Mouse (Mus musculus): ENCODE measurements around the gene Olfr972. TPM values are rescaled to one million over a fixed set of nuclear protein-coding genes. Genes with fewer than 3 reads are reported as not detected.

Gene Olfr972
- polyA plus RNA-seq, 1 experiment from 2014 or later: not detected

Other genes with a start within 250 kb of the Olfr972 start
- not detected in 2 replicates for gene Olfr960, start 245.0 kb upstream of the Olfr972 start, polyA plus RNA-seq (2014; fragmentation: Nextera tagmentation; extraction: Ambion mirVana)
- not detected in 2 replicates for gene Olfr961, start 221.3 kb upstream of the Olfr972 start, polyA plus RNA-seq (2014; fragmentation: Nextera tagmentation; extraction: Ambion mirVana)
- gene Olfr963, start 199.2 kb upstream of the Olfr972 start, polyA plus RNA-seq (2014; fragmentation: Nextera tagmentation; extraction: Ambion mirVana): not detected in 2 replicates
- gene Olfr149, start 159.3 kb upstream of the Olfr972 start, polyA plus RNA-seq (2014; fragmentation: Nextera tagmentation; extraction: Ambion mirVana): not detected in 2 replicates
- gene Olfr965, start 155.1 kb upstream of the Olfr972 start, polyA plus RNA-seq (2014; fragmentation: Nextera tagmentation; extraction: Ambion mirVana): not detected in 2 replicates
- gene Olfr150, start 135.4 kb upstream of the Olfr972 start, polyA plus RNA-seq (2014; fragmentation: Nextera tagmentation; extraction: Ambion mirVana): not detected in 2 replicates
- not detected in 2 replicates for gene Olfr967, start 120.2 kb upstream of the Olfr972 start, polyA plus RNA-seq (2014; fragmentation: Nextera tagmentation; extraction: Ambion mirVana)
- not detected in 2 replicates for gene Olfr968, start 83.2 kb upstream of the Olfr972 start, polyA plus RNA-seq (2014; fragmentation: Nextera tagmentation; extraction: Ambion mirVana)
- gene Olfr969, start 75.5 kb upstream of the Olfr972 start, polyA plus RNA-seq (2014; fragmentation: Nextera tagmentation; extraction: Ambion mirVana): not detected in 2 replicates
- not detected in 2 replicates for gene Olfr970, start 57.6 kb upstream of the Olfr972 start, polyA plus RNA-seq (2014; fragmentation: Nextera tagmentation; extraction: Ambion mirVana)
- gene Olfr971, start 29.5 kb upstream of the Olfr972 start, polyA plus RNA-seq (2014; fragmentation: Nextera tagmentation; extraction: Ambion mirVana): not detected in 2 replicates
- gene Olfr229, start 40.9 kb downstream of the Olfr972 start, polyA plus RNA-seq (2014; fragmentation: Nextera tagmentation; extraction: Ambion mirVana): not detected in 2 replicates
- gene Olfr974, start 71.1 kb downstream of the Olfr972 start, polyA plus RNA-seq (2014; fragmentation: Nextera tagmentation; extraction: Ambion mirVana): not detected in 2 replicates
- not detected in 2 replicates for gene Olfr975, start 85.6 kb downstream of the Olfr972 start, polyA plus RNA-seq (2014; fragmentation: Nextera tagmentation; extraction: Ambion mirVana)
- not detected in 2 replicates for gene Olfr976, start 94.7 kb downstream of the Olfr972 start, polyA plus RNA-seq (2014; fragmentation: Nextera tagmentation; extraction: Ambion mirVana)
- gene Olfr978, start 125.7 kb downstream of the Olfr972 start, polyA plus RNA-seq (2014; fragmentation: Nextera tagmentation; extraction: Ambion mirVana): not detected in 2 replicates
- not detected in 2 replicates for gene Olfr979, start 137.0 kb downstream of the Olfr972 start, polyA plus RNA-seq (2014; fragmentation: Nextera tagmentation; extraction: Ambion mirVana)
- gene Olfr980, start 143.2 kb downstream of the Olfr972 start, polyA plus RNA-seq (2014; fragmentation: Nextera tagmentation; extraction: Ambion mirVana): not detected in 2 replicates
- gene Olfr981, start 155.0 kb downstream of the Olfr972 start, polyA plus RNA-seq (2014; fragmentation: Nextera tagmentation; extraction: Ambion mirVana): not detected in 2 replicates
- gene Olfr982, start 207.4 kb downstream of the Olfr972 start, polyA plus RNA-seq (2014; fragmentation: Nextera tagmentation; extraction: Ambion mirVana): not detected in 2 replicates
- not detected in 2 replicates for gene Olfr983, start 227.2 kb downstream of the Olfr972 start, polyA plus RNA-seq (2014; fragmentation: Nextera tagmentation; extraction: Ambion mirVana)
- gene Olfr984, start 247.8 kb downstream of the Olfr972 start, polyA plus RNA-seq (2014; fragmentation: Nextera tagmentation; extraction: Ambion mirVana): not detected in 2 replicates

Measured in forebrain, embryonic 14.5 days (tissue).